Mouse (Mus musculus): ENCODE measurements around the gene 0610009B22Rik. TPM values are rescaled to one million over a fixed set of nuclear protein-coding genes. Genes with fewer than 3 reads are reported as not detected.

0610009B22Rik gene
- total and polyA plus RNA-seq, 3 experiments: 34.6 to 68.5 (median 41.8) TPM

DNA sequence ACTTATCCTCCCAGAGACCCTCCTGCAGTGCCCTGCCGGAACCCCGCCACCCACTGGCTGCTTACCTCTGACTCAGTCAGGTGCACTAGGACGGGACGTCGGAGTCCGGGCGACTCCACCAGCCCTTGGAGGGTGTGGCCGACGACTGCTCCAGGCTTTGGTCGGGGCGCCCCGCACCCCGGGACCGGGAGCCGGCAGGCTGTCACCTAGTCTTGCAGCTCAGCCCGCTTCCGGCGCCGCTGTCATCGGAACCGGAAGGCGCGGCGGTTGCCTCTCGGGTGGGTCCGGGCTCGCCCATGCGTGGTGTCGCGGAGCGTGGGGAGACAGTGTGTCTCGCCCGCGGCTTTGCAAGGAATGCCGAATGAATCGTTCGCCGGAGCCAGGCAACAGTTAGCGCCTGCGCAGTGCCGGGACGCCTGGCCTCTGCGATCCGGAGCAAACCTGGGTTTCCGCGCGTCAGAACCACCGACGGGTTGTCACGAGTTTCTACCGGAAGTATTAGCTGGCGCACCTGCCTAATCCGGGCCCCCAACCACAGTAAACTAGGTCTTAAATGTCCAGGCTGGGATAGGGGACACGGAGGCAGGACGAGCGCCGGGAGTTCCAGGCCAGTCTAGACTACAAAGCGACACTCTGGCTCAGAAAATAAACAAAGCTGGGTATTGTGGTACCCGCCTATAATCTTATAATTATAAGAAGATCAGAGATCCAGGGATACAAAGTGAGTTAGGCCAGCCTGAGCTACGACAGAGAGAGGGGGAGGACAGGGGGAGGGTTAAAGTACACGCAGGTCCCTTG is 53.0 kb downstream of the 0610009B22Rik start, which contains the start of gene Rmnd5b (continued):
- TF ChIP-seq CHD1 (IDR thresholded peaks at IDR 0.05; ENCODE audit: low read depth, low read length) (peak; percentile 83; the same call in 1 of the 2 replicates), ETS1 (conservative IDR thresholded peaks at IDR 0.05; ENCODE audit: low read depth, low read length) (peak; percentile 65), MAX (IDR thresholded peaks at IDR 0.05; ENCODE audit: low read length) (peak; percentile 58), NELFE (IDR thresholded peaks at IDR 0.05; ENCODE audit: low read depth, low read length) (peak; percentile 64; the same call in 1 of the 2 replicates), TCF12 (IDR thresholded peaks at IDR 0.05; ENCODE audit: low read depth, low read length) (peak; percentile 70)

Other genes starting within 250 kb of the 0610009B22Rik start
- gene Phykpl, start 104.1 kb downstream of the 0610009B22Rik start, total RNA-seq (2012; rRNA removed): 30.9 and 40.5 TPM in 2 replicates
- 19.4 and 25.2 TPM in 2 replicates for gene Phykpl, start 104.1 kb downstream of the 0610009B22Rik start, total RNA-seq (2014; rRNA removed)
- 39.6 and 44.0 TPM in 2 replicates for gene Phykpl, start 104.1 kb downstream of the 0610009B22Rik start, polyA plus RNA-seq (2012; ENCODE audit: insufficient read length, low read depth)
- gene Hnrnpab, start 82.0 kb downstream of the 0610009B22Rik start, total RNA-seq (2012; rRNA removed): 893 and 1,222 TPM in 2 replicates
- 1,100 and 1,160 TPM in 2 replicates for gene Hnrnpab, start 82.0 kb downstream of the 0610009B22Rik start, total RNA-seq (2014; rRNA removed)
- 2,181 and 2,430 TPM in 2 replicates for gene Hnrnpab, start 82.0 kb downstream of the 0610009B22Rik start, polyA plus RNA-seq (2012; ENCODE audit: insufficient read length, low read depth)
- 489 and 641 TPM in 2 replicates for gene Nhp2, start 69.1 kb downstream of the 0610009B22Rik start, total RNA-seq (2012; rRNA removed)
- 649 and 722 TPM in 2 replicates for gene Nhp2, start 69.1 kb downstream of the 0610009B22Rik start, total RNA-seq (2014; rRNA removed)
- gene Nhp2, start 69.1 kb downstream of the 0610009B22Rik start, polyA plus RNA-seq (2012; ENCODE audit: insufficient read length, low read depth): 847 and 914 TPM in 2 replicates
- 46.6 and 46.7 TPM in 2 replicates for gene Rmnd5b, start 53.0 kb downstream of the 0610009B22Rik start, total RNA-seq (2012; rRNA removed)
- 39.0 and 41.1 TPM in 2 replicates for gene Rmnd5b, start 53.0 kb downstream of the 0610009B22Rik start, total RNA-seq (2014; rRNA removed)
- gene Rmnd5b, start 53.0 kb downstream of the 0610009B22Rik start, polyA plus RNA-seq (2012; ENCODE audit: insufficient read length, low read depth): 59.5 and 60.2 TPM in 2 replicates
- 19.7 and 21.2 TPM in 2 replicates for gene N4bp3, start 38.0 kb downstream of the 0610009B22Rik start, total RNA-seq (2012; rRNA removed)
- 17.8 and 19.1 TPM in 2 replicates for gene N4bp3, start 38.0 kb downstream of the 0610009B22Rik start, total RNA-seq (2014; rRNA removed)
- gene N4bp3, start 38.0 kb downstream of the 0610009B22Rik start, polyA plus RNA-seq (2012; ENCODE audit: insufficient read length, low read depth): 22.1 and 25.4 TPM in 2 replicates
- 1.3 and 1.5 TPM in 2 replicates for gene D930048N14Rik, start 37.9 kb downstream of the 0610009B22Rik start, total RNA-seq (2012; rRNA removed)
- 0.32 and 0.38 TPM in 2 replicates for gene D930048N14Rik, start 37.9 kb downstream of the 0610009B22Rik start, total RNA-seq (2014; rRNA removed)
- 0.78 and 0.81 TPM in 2 replicates for gene D930048N14Rik, start 37.9 kb downstream of the 0610009B22Rik start, polyA plus RNA-seq (2012; ENCODE audit: insufficient read length, low read depth)
- 6.3 and 7.2 TPM in 2 replicates for gene Sec24a, start 74.8 kb upstream of the 0610009B22Rik start, total RNA-seq (2012; rRNA removed)
- gene Sec24a, start 74.8 kb upstream of the 0610009B22Rik start, total RNA-seq (2014; rRNA removed): 4.6 and 5.5 TPM in 2 replicates
- gene Sec24a, start 74.8 kb upstream of the 0610009B22Rik start, polyA plus RNA-seq (2012; ENCODE audit: insufficient read length, low read depth): 12.0 and 16.8 TPM in 2 replicates
- gene Sar1b, start 74.8 kb upstream of the 0610009B22Rik start, total RNA-seq (2012; rRNA removed): 79.3 and 91.9 TPM in 2 replicates
- 258 and 264 TPM in 2 replicates for gene Sar1b, start 74.8 kb upstream of the 0610009B22Rik start, total RNA-seq (2014; rRNA removed)
- gene Sar1b, start 74.8 kb upstream of the 0610009B22Rik start, polyA plus RNA-seq (2012; ENCODE audit: insufficient read length, low read depth): 129 and 171 TPM in 2 replicates
- gene Jade2, start 168.8 kb upstream of the 0610009B22Rik start, total RNA-seq (2012; rRNA removed): 51.4 and 58.2 TPM in 2 replicates
- gene Jade2, start 168.8 kb upstream of the 0610009B22Rik start, total RNA-seq (2014; rRNA removed): 21.9 and 25.6 TPM in 2 replicates
- 50.3 and 60.1 TPM in 2 replicates for gene Jade2, start 168.8 kb upstream of the 0610009B22Rik start, polyA plus RNA-seq (2012; ENCODE audit: insufficient read length, low read depth)